15 mouse cellular contexts compared by ENCODE assay signal in the genomic region with DNA sequence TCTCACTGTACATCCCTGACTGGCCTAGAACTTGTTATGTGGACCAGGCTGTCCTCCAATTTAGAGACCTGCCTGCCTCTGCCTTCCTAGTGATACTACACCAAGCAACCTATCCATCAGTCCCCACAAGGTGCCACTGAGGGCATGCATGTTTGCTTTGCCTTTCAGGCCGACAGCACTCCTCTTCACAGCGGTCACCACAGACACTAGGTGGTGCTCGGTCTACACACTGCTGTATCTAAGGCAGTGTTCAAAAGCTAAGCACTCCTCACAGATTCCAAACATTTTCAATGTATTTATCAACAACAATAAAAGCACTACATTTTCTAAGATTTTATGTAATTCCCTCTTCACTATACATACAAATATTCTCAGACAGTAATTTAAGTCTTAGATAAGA. TPM values are rescaled to one million over a fixed set of nuclear protein-coding genes. Genes with fewer than 3 reads are reported as not detected.
DNase-seq lines count a peak whose midpoint lies in the region; ATAC-seq and TF ChIP-seq lines count a peak whose summit lies in the region.
"Had no signal": no experiment of that assay in that cellular context is flagged by ENCODE, and none has a peak within 500 bp of the region (broad histone marks: within the 10 kb centered on the region; RNA-seq: fewer than 3 reads in every experiment).

No protein-coding gene starts in this region.

- DNase-seq in hindbrain, postnatal 0 days (ENCODE audit: low spot score) = no peak
- DNase-seq in hindbrain, embryonic 14.5 days (ENCODE audit: low spot score) = no peak
- no peak for DNase-seq in liver, postnatal 0 days
- DNase-seq in liver = no peak
- DNase-seq in ES-CJ7 (ENCODE audit: low read depth, low spot score) = peak; percentile 24
- no peak for DNase-seq in stomach, postnatal 0 days (ENCODE audit: low spot score)
- no peak for DNase-seq in embryonic facial prominence, embryonic 10.5 days (ENCODE audit: low spot score)
- DNase-seq: adrenal gland, postnatal 10 days; cerebellum, adult 2 months; gastrocnemius, postnatal 36 days; right cerebral cortex, adult 18-20 months had no signal

- no peaks in the 10 kb centered on the region for H3K27me3 ChIP-seq in hindbrain, postnatal 0 days (ENCODE audit: insufficient read depth, low read length)
- H3K27me3 ChIP-seq in hindbrain, embryonic 14.5 days (ENCODE audit: control insufficient read depth, insufficient read depth, low read length) = no peaks in the 10 kb centered on the region
- no peaks in the 10 kb centered on the region for H3K27me3 ChIP-seq in liver, postnatal 0 days (ENCODE audit: insufficient read depth, low read length)
- H3K27me3 ChIP-seq in stomach, postnatal 0 days (ENCODE audit: control insufficient read depth, insufficient read depth, low read length) = no peaks in the 10 kb centered on the region
- H3K27me3 ChIP-seq in embryonic facial prominence, embryonic 10.5 days (replicated peaks; ENCODE audit: low read depth, poor library complexity, severe bottlenecking) = no peaks in the 10 kb centered on the region
- H3K27me3 ChIP-seq: embryonic facial prominence, embryonic 12.5 days; megakaryocyte, embryonic 14.5 days had no signal

- no peak for TF ChIP-seq EP300 in liver, postnatal 0 days (IDR thresholded peaks at IDR 0.05; ENCODE audit: low read depth)
- no peak for TF ChIP-seq EP300 in stomach, postnatal 0 days (optimal IDR thresholded peaks at IDR 0.05)

- TF ChIP-seq CTCF in hindbrain, postnatal 0 days (IDR thresholded peaks at IDR 0.05; ENCODE audit: low read depth) = peak; percentile 34
- TF ChIP-seq CTCF in liver, postnatal 0 days (IDR thresholded peaks at IDR 0.05; ENCODE audit: low read depth) = peak; percentile 45
- peak; percentile 44 for TF ChIP-seq CTCF in stomach, postnatal 0 days (IDR thresholded peaks at IDR 0.05; ENCODE audit: low read depth)

- H3K4me3 ChIP-seq in hindbrain, postnatal 0 days (ENCODE audit: low read length) = no peak overlapping the region
- no peak overlapping the region for H3K4me3 ChIP-seq in hindbrain, embryonic 14.5 days (replicated peaks; ENCODE audit: low read length)
- no peak overlapping the region for H3K4me3 ChIP-seq in liver, postnatal 0 days (ENCODE audit: low read depth, low read length)
- no peak overlapping the region for H3K4me3 ChIP-seq in stomach, postnatal 0 days (ENCODE audit: low read depth, low read length)
- no peak overlapping the region for H3K4me3 ChIP-seq in embryonic facial prominence, embryonic 10.5 days
- H3K4me3 ChIP-seq: embryonic facial prominence, embryonic 12.5 days; megakaryocyte, embryonic 14.5 days had no signal

- WGBS in hindbrain, postnatal 0 days = 89% methylated on average over 3 of the region's 3 CpGs
- 92% methylated on average over 3 of the region's 3 CpGs for WGBS in hindbrain, embryonic 14.5 days
- WGBS in liver, postnatal 0 days (ENCODE audit: insufficient replicate concordance) = 79% methylated on average over 3 of the region's 3 CpGs
- WGBS in stomach, postnatal 0 days = 84% methylated on average over 3 of the region's 3 CpGs
- 93% methylated on average over 3 of the region's 3 CpGs for WGBS in embryonic facial prominence, embryonic 10.5 days

- no peak overlapping the region for H3K9ac ChIP-seq in hindbrain, postnatal 0 days (replicated peaks; ENCODE audit: low read length)
- H3K9ac ChIP-seq in hindbrain, embryonic 14.5 days = no peak overlapping the region
- no peak overlapping the region for H3K9ac ChIP-seq in liver, postnatal 0 days (replicated peaks)
- H3K9ac ChIP-seq in stomach, postnatal 0 days (ENCODE audit: low read length) = no peak overlapping the region
- H3K9ac ChIP-seq: embryonic facial prominence, embryonic 12.5 days had no signal

- H3K36me3 ChIP-seq in hindbrain, postnatal 0 days (ENCODE audit: insufficient read depth, low read length) = peaks cover 41% of the 10 kb centered on the region
- peaks cover 93% of the 10 kb centered on the region for H3K36me3 ChIP-seq in hindbrain, embryonic 14.5 days (replicated peaks; ENCODE audit: control insufficient read depth, insufficient read depth)
- H3K36me3 ChIP-seq in liver, postnatal 0 days (replicated peaks; ENCODE audit: insufficient read depth, low read length) = peaks cover 25% of the 10 kb centered on the region
- H3K36me3 ChIP-seq in stomach, postnatal 0 days (ENCODE audit: control insufficient read depth, insufficient read depth, low read length) = peaks cover 21% of the 10 kb centered on the region
- peaks cover 100% of the 10 kb centered on the region for H3K36me3 ChIP-seq in embryonic facial prominence, embryonic 10.5 days (replicated peaks)

- no peak overlapping the region for H3K4me2 ChIP-seq in hindbrain, postnatal 0 days (ENCODE audit: low read depth, low read length)
- H3K4me2 ChIP-seq in hindbrain, embryonic 14.5 days (replicated peaks) = no peak overlapping the region
- no peak overlapping the region for H3K4me2 ChIP-seq in liver, postnatal 0 days (ENCODE audit: low read depth, low read length)
- no peak overlapping the region for H3K4me2 ChIP-seq in stomach, postnatal 0 days (replicated peaks; ENCODE audit: low read depth)
- H3K4me2 ChIP-seq: embryonic facial prominence, embryonic 12.5 days; heart, embryonic 11.5 days had no signal

- H3K27ac ChIP-seq in hindbrain, postnatal 0 days = no peak overlapping the region
- H3K27ac ChIP-seq in hindbrain, embryonic 14.5 days = no peak overlapping the region
- no peak overlapping the region for H3K27ac ChIP-seq in liver, postnatal 0 days (ENCODE audit: low read depth)
- no peak overlapping the region for H3K27ac ChIP-seq in stomach, postnatal 0 days (replicated peaks)
- no peak overlapping the region for H3K27ac ChIP-seq in embryonic facial prominence, embryonic 10.5 days (replicated peaks)
- H3K27ac ChIP-seq: embryonic facial prominence, embryonic 12.5 days had no signal

- H3K4me1 ChIP-seq in hindbrain, postnatal 0 days (ENCODE audit: insufficient read depth, low read length) = no peaks in the 10 kb centered on the region
- H3K4me1 ChIP-seq in hindbrain, embryonic 14.5 days (replicated peaks; ENCODE audit: control insufficient read depth, insufficient read depth, low read length) = no peaks in the 10 kb centered on the region
- no peaks in the 10 kb centered on the region for H3K4me1 ChIP-seq in liver, postnatal 0 days (ENCODE audit: insufficient read depth)
- no peaks in the 10 kb centered on the region for H3K4me1 ChIP-seq in stomach, postnatal 0 days (replicated peaks; ENCODE audit: control insufficient read depth, insufficient read depth)
- H3K4me1 ChIP-seq in embryonic facial prominence, embryonic 10.5 days = no peaks in the 10 kb centered on the region
- H3K4me1 ChIP-seq: embryonic facial prominence, embryonic 12.5 days; megakaryocyte, embryonic 14.5 days had no signal

- no peak for ATAC-seq in hindbrain, postnatal 0 days
- ATAC-seq in hindbrain, embryonic 14.5 days (ENCODE audit: low FRiP score) = no peak
- no peak for ATAC-seq in liver, postnatal 0 days
- no peak for ATAC-seq in stomach, postnatal 0 days (ENCODE audit: low FRiP score, low TSS enrichment)
- ATAC-seq: midbrain, embryonic 16.5 days had no signal

- H3K9me3 ChIP-seq in hindbrain, postnatal 0 days (ENCODE audit: low read length) = no peaks in the 10 kb centered on the region
- no peaks in the 10 kb centered on the region for H3K9me3 ChIP-seq in hindbrain, embryonic 14.5 days (ENCODE audit: control insufficient read depth, low read length)
- H3K9me3 ChIP-seq in liver, postnatal 0 days (ENCODE audit: low read length) = no peaks in the 10 kb centered on the region
- H3K9me3 ChIP-seq in stomach, postnatal 0 days (ENCODE audit: control insufficient read depth, low read length) = no peaks in the 10 kb centered on the region
- no peaks in the 10 kb centered on the region for H3K9me3 ChIP-seq in embryonic facial prominence, embryonic 10.5 days
- H3K9me3 ChIP-seq: embryonic facial prominence, embryonic 12.5 days; megakaryocyte, embryonic 14.5 days had no signal

RNA-seq across cellular contexts. Expression of a gene that starts 46.3 kb away (rescaled TPM):
- total RNA-seq in hindbrain, postnatal 0 days (2014; rRNA removed) = 9.9 and 11.4 TPM in 2 replicates
- 39.6 and 42.6 TPM in 2 replicates for polyA plus RNA-seq in hindbrain, postnatal 0 days (2015; fragmentation: Nextera tagmentation; extraction: Ambion mirVana)
- 36.1 and 39.4 TPM in 2 replicates for polyA plus RNA-seq in hindbrain, embryonic 14.5 days (2014; fragmentation: Nextera tagmentation; extraction: Ambion mirVana)
- 38.6 and 39.3 TPM in 2 replicates for polyA plus RNA-seq in liver, postnatal 0 days (2015; fragmentation: Nextera tagmentation; extraction: Ambion mirVana)
- 28.6 and 41.9 TPM in 2 replicates for polyA plus RNA-seq in stomach, postnatal 0 days (2015; fragmentation: Nextera tagmentation; extraction: Ambion mirVana)
- polyA plus RNA-seq in embryonic facial prominence, embryonic 10.5 days (2016; fragmentation: Nextera tagmentation; extraction: Ambion mirVana) = 98.8 and 102 TPM in 2 replicates
